Mouse (Mus musculus) ES-Bruce4 (cell line): ENCODE results near the gene Sdcbp2.

Experiments
- CTCF ChIP-seq: IDR thresholded peaks from one replicate; pipeline ENCODE4 v1.8.1; 2011; ENCODE audit warnings: low read depth, low read length
- EP300 ChIP-seq: IDR thresholded peaks from 2 replicates; pipeline ENCODE4 v1.6.1; 2011; ENCODE audit warnings: low read depth, low read length; ENCODE audit not compliant: insufficient read depth
- POLR2A ChIP-seq: IDR thresholded peaks from one replicate; pipeline ENCODE4 v1.8.1; 2011; ENCODE audit warnings: low read length; ENCODE audit not compliant: insufficient read depth

DNA sequence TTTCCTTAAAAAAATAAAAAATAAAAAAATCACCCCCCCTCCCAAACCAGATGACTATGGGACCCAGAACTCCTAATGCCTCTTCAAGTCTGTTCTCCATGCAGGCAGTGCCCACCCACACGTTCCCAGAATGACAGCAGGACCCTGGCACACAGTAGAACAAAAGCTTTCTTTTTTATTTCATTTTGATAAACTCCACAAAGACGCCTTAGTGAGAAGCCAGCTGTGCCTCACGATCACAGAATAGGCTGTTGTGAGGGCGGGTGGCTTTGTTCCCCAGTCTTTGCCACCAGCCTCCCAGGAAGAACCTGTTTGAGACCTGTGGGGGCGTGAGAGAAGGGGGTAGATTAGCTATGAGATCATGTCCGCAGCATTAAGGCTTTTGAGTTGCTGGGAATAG, 27.7 kb upstream of the Sdcbp2 start:
- no peak for TF ChIP-seq CTCF
- no peak for TF ChIP-seq POLR2A
- TF ChIP-seq EP300, result no peak
